Mouse (Mus musculus): ENCODE results near the gene Atxn7l1. TPM values are rescaled to one million over a fixed set of nuclear protein-coding genes. Genes with fewer than 3 reads are reported as not detected.

Gene Atxn7l1
- total RNA-seq (2023), result 100 to 1,000 TPM; 156 to 168 TPM

GRCm38 (mm10) chr12:33147497-33148267 is at the start of gene Atxn7l1:
TSS of gene Atxn7l1 (plus strand) at chr12:33147693.

GRCm38 (mm10) chr12:33394804-33395623 is 247.5 kb downstream of the Atxn7l1 start, which contains the start of gene Efcab10:
TSS of gene Efcab10 (plus strand) at chr12:33394854.

Other genes with a start within 250 kb of the Atxn7l1 start
- 10 to 100 TPM; 66.8 to 82.6 TPM for gene Sypl, start 193.8 kb upstream of the Atxn7l1 start, total RNA-seq (2023)
- gene Cdhr3, start 54.8 kb upstream of the Atxn7l1 start, total RNA-seq (2023), result not detected
- gene Efcab10, start 247.2 kb downstream of the Atxn7l1 start, total RNA-seq (2023), result not detected